Mouse (Mus musculus) embryonic facial prominence, embryonic 13.5 days (tissue): Measurements from ENCODE around the gene 1500015O10Rik. TPM values are rescaled to one million over a fixed set of nuclear protein-coding genes. Genes with fewer than 3 reads are reported as not detected.

Source experiments
- ATAC-seq: fragments of 200-750 bp; cut with Nextera tagmentation; 2 replicates; pipeline ENCODE4 v1.8.0; 2017; ENCODE audit warnings: low read depth; ENCODE audit not compliant: insufficient number of reproducible peaks, insufficient read depth, low FRiP score, low TSS enrichment
- H3K27ac ChIP-seq: fragments of 300-500 bp; sonication (generic); 2 replicates; pipeline ENCODE4 v1.5.1; 2015; ENCODE audit warnings: moderate library complexity, mild to moderate bottlenecking, inconsistent platforms
- H3K27me3 ChIP-seq: fragments of 300-500 bp; sonication (generic); 2 replicates; pipeline ENCODE4 v1.6.1; 2015; ENCODE audit warnings: mild to moderate bottlenecking, inconsistent platforms
- H3K36me3 ChIP-seq: fragments of 300-500 bp; sonication (generic); 2 replicates; pipeline ENCODE4 v1.6.1; 2015; ENCODE audit warnings: mild to moderate bottlenecking, inconsistent platforms
- H3K4me1 ChIP-seq: fragments of 300-500 bp; sonication (generic); 2 replicates; pipeline ENCODE4 v1.6.1; 2015; ENCODE audit warnings: inconsistent platforms
- H3K4me2 ChIP-seq: fragments of 300-500 bp; sonication (generic); 2 replicates; pipeline ENCODE4 v1.6.1; 2015; ENCODE audit warnings: moderate library complexity, mild to moderate bottlenecking, inconsistent platforms
- H3K4me3 ChIP-seq: fragments of 300-500 bp; sonication (generic); 2 replicates; pipeline ENCODE4 v1.5.1; 2015; ENCODE audit warnings: mild to moderate bottlenecking, inconsistent platforms
- H3K9ac ChIP-seq: fragments of 300-500 bp; sonication (generic); 2 replicates; pipeline ENCODE4 v1.6.1; 2015; ENCODE audit warnings: mild to moderate bottlenecking, inconsistent platforms
- H3K9me3 ChIP-seq: fragments of 300-500 bp; sonication (generic); 2 replicates; pipeline ENCODE4 v1.6.1; 2016; ENCODE audit warnings: inconsistent platforms
- WGBS: fragments of 180-500 bp; shearing (Covaris S2); methylation state at CpG from one replicate; pipeline ENCODE4 v1.1.7; 2015; ENCODE audit warnings: mixed read lengths; 5-methylcytosine and 5-hydroxymethylcytosine counted together
- polyA plus RNA-seq: library from polyadenylated mRNA; unstranded; fragments of >200 nt; fragmentation: Nextera tagmentation; extraction: Ambion mirVana; gene quantifications from 2 replicates; pipeline ENCODE4 v1.2.1, GENCODE M21; 2015

Gene 1500015O10Rik
- polyA plus RNA-seq, 1 experiment from 2014 or later: 6.0 TPM

- WGBS: 48% methylated on average over 7 of the region's 7 CpGs
- ATAC-seq: no peak
- Histone ChIP-seq H3K4me3 (no peak overlapping the region), H3K4me2 (no peak overlapping the region), H3K36me3 (no peaks in the 10 kb centered on the region), H3K9ac (no peak overlapping the region), H3K9me3 (peaks cover 3% of the 10 kb centered on the region; the same call in 1 of the 2 replicates), H3K27ac (no peak overlapping the region), H3K4me1 (peaks cover under 1% of the 10 kb centered on the region; the same call in 1 of the 2 replicates), H3K27me3 (no peaks in the 10 kb centered on the region)
Observed at GRCm38 (mm10) chr1:43737812-43738518, 7.6 kb downstream of the 1500015O10Rik start.

GRCm38 (mm10) chr1:43738519-43738894, 8.1 kb downstream of the 1500015O10Rik start:
- Histone ChIP-seq H3K27ac (no peak overlapping the region), H3K27me3 (no peaks in the 10 kb centered on the region), H3K4me2 (no peak overlapping the region), H3K4me1 (no peaks in the 10 kb centered on the region), H3K36me3 (no peaks in the 10 kb centered on the region), H3K9ac (no peak overlapping the region), H3K9me3 (peaks cover 3% of the 10 kb centered on the region; the same call in 1 of the 2 replicates), H3K4me3 (no peak overlapping the region)
- 87% methylated on average over 10 of the region's 10 CpGs for WGBS
- no peak for ATAC-seq

- no peak overlapping the region for H3K4me2 ChIP-seq
- H3K4me3 ChIP-seq: no peak overlapping the region
- H3K9ac ChIP-seq: no peak overlapping the region
- H3K4me1 ChIP-seq: no peaks in the 10 kb centered on the region
- ATAC-seq: no peak
- peaks cover 65% of the 10 kb centered on the region for H3K36me3 ChIP-seq
- no peaks in the 10 kb centered on the region for H3K9me3 ChIP-seq
- 87% methylated on average over 8 of the region's 8 CpGs for WGBS
- H3K27ac ChIP-seq: no peak overlapping the region
- H3K27me3 ChIP-seq: no peaks in the 10 kb centered on the region
Observed at GRCm38 (mm10) chr1:43754448-43755312, 24.3 kb downstream of the 1500015O10Rik start.

GRCm38 (mm10) chr1:43760085-43760484, 29.7 kb downstream of the 1500015O10Rik start:
- Histone ChIP-seq H3K4me1 (no peaks in the 10 kb centered on the region), H3K4me3 (no peak overlapping the region), H3K9ac (no peak overlapping the region), H3K27me3 (no peaks in the 10 kb centered on the region), H3K36me3 (peaks cover 55% of the 10 kb centered on the region), H3K4me2 (no peak overlapping the region), H3K9me3 (no peaks in the 10 kb centered on the region), H3K27ac (no peak overlapping the region)
- no peak for ATAC-seq

DNA sequence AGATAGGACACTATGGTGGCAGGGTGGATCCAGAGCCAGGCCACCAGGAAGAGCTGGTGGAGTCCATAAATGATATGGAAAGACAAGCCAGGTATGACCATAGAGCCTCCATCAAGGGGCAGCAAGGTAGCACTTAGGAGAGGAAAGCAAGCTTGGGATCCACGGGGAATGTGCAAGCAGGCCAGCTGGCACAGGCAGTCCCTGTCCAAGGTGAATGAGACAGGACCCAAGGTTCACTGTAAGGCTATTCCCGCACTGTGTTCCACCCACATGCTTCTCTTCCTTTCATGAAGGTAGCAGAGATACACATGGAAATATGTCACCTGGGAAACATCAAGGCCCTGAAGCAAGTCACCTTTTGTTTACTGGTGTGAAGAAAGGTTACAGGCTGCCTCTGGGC, 34.1 kb downstream of the 1500015O10Rik start:
- no peak for ATAC-seq
- Histone ChIP-seq H3K9me3 (no peaks in the 10 kb centered on the region), H3K36me3 (peaks cover 33% of the 10 kb centered on the region), H3K4me3 (no peak overlapping the region), H3K4me2 (no peak overlapping the region), H3K27ac (no peak overlapping the region), H3K27me3 (no peaks in the 10 kb centered on the region), H3K9ac (no peak overlapping the region), H3K4me1 (0 out of 2 replicates have a peak, but pooled peaks cover 2% of the 10 kb centered on the region)
- 95% methylated on average over 2 of the region's 2 CpGs for WGBS

GRCm38 (mm10) chr1:43766328-43766727, 35.9 kb downstream of the 1500015O10Rik start:
- ATAC-seq: no peak

GRCm38 (mm10) chr1:43768385-43768990, 38.1 kb downstream of the 1500015O10Rik start:
- H3K4me1 ChIP-seq: 0 out of 2 replicates have a peak, but pooled peaks cover 2% of the 10 kb centered on the region

More at GRCm38 (mm10) chr1:43766328-43766727, 35.9 kb downstream of the 1500015O10Rik start:
- 0 out of 2 replicates have a peak, but pooled peaks cover 2% of the 10 kb centered on the region for H3K4me1 ChIP-seq
- peaks cover 50% of the 10 kb centered on the region for H3K36me3 ChIP-seq
- no peak overlapping the region for H3K27ac ChIP-seq
- no peaks in the 10 kb centered on the region for H3K9me3 ChIP-seq
- H3K4me3 ChIP-seq: no peak overlapping the region
- no peak overlapping the region for H3K9ac ChIP-seq
- WGBS: 62% methylated on average over 2 of the region's 2 CpGs
- no peaks in the 10 kb centered on the region for H3K27me3 ChIP-seq
- H3K4me2 ChIP-seq: no peak overlapping the region

DNA sequence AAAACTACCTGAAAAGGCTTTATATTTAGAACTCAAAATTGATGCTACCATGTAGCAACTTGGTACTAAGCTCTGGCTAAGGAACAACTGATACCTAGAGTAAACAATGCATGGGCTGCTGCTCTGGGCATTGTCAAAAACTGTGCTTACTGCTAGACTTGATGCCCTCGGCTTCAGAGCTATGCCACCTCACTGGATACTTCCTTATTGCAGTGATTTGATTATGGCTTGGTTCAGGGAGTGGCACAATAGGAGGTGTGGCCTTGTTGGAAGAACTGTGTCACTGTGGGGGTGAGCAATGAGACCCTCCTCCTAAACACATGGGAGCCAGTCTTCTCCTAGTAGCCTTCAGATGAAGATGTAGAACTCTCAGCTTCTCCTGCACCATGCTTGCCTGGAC, 38.9 kb downstream of the 1500015O10Rik start:
- H3K27ac ChIP-seq: no peak overlapping the region
- 70% methylated on average over 1 of the region's 1 CpGs for WGBS
- no peak overlapping the region for H3K9ac ChIP-seq
- no peaks in the 10 kb centered on the region for H3K27me3 ChIP-seq
- H3K4me2 ChIP-seq: no peak overlapping the region
- no peak overlapping the region for H3K4me3 ChIP-seq
- H3K36me3 ChIP-seq: peaks cover 57% of the 10 kb centered on the region
- 0 out of 2 replicates have a peak, but pooled peaks cover 2% of the 10 kb centered on the region for H3K4me1 ChIP-seq
- 0 out of 2 replicates have a peak, but pooled peaks cover 2% of the 10 kb centered on the region for H3K9me3 ChIP-seq
- ATAC-seq: no peak

More at GRCm38 (mm10) chr1:43768385-43768990, 38.1 kb downstream of the 1500015O10Rik start:
- Histone ChIP-seq H3K9me3 (0 out of 2 replicates have a peak, but pooled peaks cover 2% of the 10 kb centered on the region), H3K4me2 (no peak overlapping the region), H3K27ac (no peak overlapping the region), H3K27me3 (no peaks in the 10 kb centered on the region), H3K9ac (no peak overlapping the region), H3K4me3 (no peak overlapping the region), H3K36me3 (peaks cover 57% of the 10 kb centered on the region)
- ATAC-seq: no peak
- WGBS: 69% methylated on average over 4 of the region's 4 CpGs

GRCm38 (mm10) chr1:43770032-43770431, 39.6 kb downstream of the 1500015O10Rik start:
- peaks cover 53% of the 10 kb centered on the region for H3K36me3 ChIP-seq
- H3K27ac ChIP-seq: no peak overlapping the region
- H3K27me3 ChIP-seq: no peaks in the 10 kb centered on the region
- no peak overlapping the region for H3K9ac ChIP-seq
- ATAC-seq: no peak
- no peak overlapping the region for H3K4me2 ChIP-seq
- 0 out of 2 replicates have a peak, but pooled peaks cover 2% of the 10 kb centered on the region for H3K4me1 ChIP-seq
- 0 out of 2 replicates have a peak, but pooled peaks cover 2% of the 10 kb centered on the region for H3K9me3 ChIP-seq
- no peak overlapping the region for H3K4me3 ChIP-seq
- WGBS: 83% methylated on average over 3 of the region's 3 CpGs

DNA sequence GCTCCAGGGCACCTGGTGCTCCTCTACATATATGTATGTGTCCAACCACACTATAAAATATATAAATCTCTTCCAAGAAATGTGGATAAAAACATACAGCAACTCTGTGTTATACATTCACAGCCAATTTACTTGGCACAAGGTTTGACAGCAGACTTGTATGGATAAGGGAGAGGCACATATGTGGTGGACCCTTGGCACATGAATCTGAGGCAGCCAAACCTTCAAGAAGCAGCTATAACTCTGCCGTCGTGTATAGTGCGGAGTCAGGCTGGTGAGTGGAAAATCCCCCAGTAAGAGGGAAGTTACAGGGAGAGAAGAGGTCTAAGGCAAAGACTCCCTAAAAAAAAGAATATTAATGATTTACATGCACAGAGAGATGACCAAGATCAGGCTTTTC, 42.3 kb downstream of the 1500015O10Rik start:
- Histone ChIP-seq H3K36me3 (peaks cover 65% of the 10 kb centered on the region), H3K4me1 (no peaks in the 10 kb centered on the region), H3K4me3 (no peak overlapping the region), H3K27ac (no peak overlapping the region), H3K4me2 (no peak overlapping the region), H3K9me3 (0 out of 2 replicates have a peak, but pooled peaks cover 2% of the 10 kb centered on the region), H3K9ac (no peak overlapping the region), H3K27me3 (no peaks in the 10 kb centered on the region)
- no peak for ATAC-seq
- 98% methylated on average over 3 of the region's 3 CpGs for WGBS

DNA sequence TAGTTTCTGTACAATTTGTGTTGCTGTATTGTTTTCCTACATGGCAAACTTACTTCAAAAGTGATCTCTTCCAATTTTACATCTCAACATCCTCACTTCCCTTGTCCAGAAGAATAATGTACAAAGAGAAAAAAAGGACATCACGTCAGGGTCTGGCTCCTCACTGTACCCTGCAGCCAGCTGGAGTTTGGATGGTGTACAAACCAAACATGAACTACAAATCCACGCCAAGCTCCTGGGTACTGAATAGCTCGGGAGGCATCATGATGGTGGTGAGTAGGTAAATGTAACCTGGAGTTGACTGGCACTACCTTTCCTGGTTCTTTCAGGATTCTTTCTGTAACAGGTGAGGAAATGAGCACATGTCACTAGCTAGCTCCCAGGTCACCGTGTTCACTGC, 43.7 kb downstream of the 1500015O10Rik start:
- H3K9ac ChIP-seq: no peak overlapping the region
- no peak overlapping the region for H3K27ac ChIP-seq
- no peak overlapping the region for H3K4me3 ChIP-seq
- 0 out of 2 replicates have a peak, but pooled peaks cover 2% of the 10 kb centered on the region for H3K9me3 ChIP-seq
- no peaks in the 10 kb centered on the region for H3K4me1 ChIP-seq
- ATAC-seq: no peak
- 94% methylated on average over 4 of the region's 4 CpGs for WGBS
- peaks cover 71% of the 10 kb centered on the region for H3K36me3 ChIP-seq
- no peaks in the 10 kb centered on the region for H3K27me3 ChIP-seq
- H3K4me2 ChIP-seq: no peak overlapping the region
